Mouse (Mus musculus) heart, embryonic 10.5 days (tissue): ENCODE results near the gene Rcan1. TPM values are rescaled to one million over a fixed set of nuclear protein-coding genes. Genes with fewer than 3 reads are reported as not detected.
"Not testable (repeated sequence)": the region's sequence is repeated elsewhere in the genome, so short reads cannot be mapped to it uniquely, and the experiment has no call there.

ENCODE experiments used
- DNase-seq: peaks from one replicate; pipeline ENCODE4 v3.0.0-alpha.2; 2017; ENCODE audit warnings: low spot score
- H3K27ac ChIP-seq: fragments of 300-500 bp; sonication (generic); 2 replicates; pipeline ENCODE4 v1.5.1; 2016; ENCODE audit warnings: mild to moderate bottlenecking
- H3K27me3 ChIP-seq: fragments of 300-500 bp; sonication (generic); 2 replicates; pipeline ENCODE4 v1.6.1; 2016; ENCODE audit warnings: mild to moderate bottlenecking; ENCODE audit not compliant: poor library complexity, insufficient read depth, severe bottlenecking
- H3K36me3 ChIP-seq: fragments of 300-500 bp; sonication (generic); 2 replicates; pipeline ENCODE4 v1.6.1; 2016; ENCODE audit warnings: mild to moderate bottlenecking, moderate library complexity
- H3K4me1 ChIP-seq: fragments of 300-500 bp; sonication (generic); 2 replicates; pipeline ENCODE4 v1.6.1; 2016; ENCODE audit warnings: mild to moderate bottlenecking
- H3K4me3 ChIP-seq: fragments of 300-500 bp; sonication (generic); 2 replicates; pipeline ENCODE4 v1.5.1; 2016; ENCODE audit warnings: mild to moderate bottlenecking, moderate library complexity
- H3K9me3 ChIP-seq: fragments of 300-500 bp; sonication (generic); 2 replicates; pipeline ENCODE4 v1.6.1; 2016; ENCODE audit warnings: mild to moderate bottlenecking, moderate library complexity
- WGBS: fragments of 180-500 bp; shearing (Covaris S2); methylation state at CpG from one replicate; pipeline ENCODE4 v1.1.7; 2016; 5-methylcytosine and 5-hydroxymethylcytosine counted together
- polyA plus RNA-seq: library from polyadenylated mRNA; unstranded; fragments of >200 nt; fragmentation: Nextera tagmentation; extraction: Ambion mirVana; gene quantifications from 2 replicates; pipeline ENCODE4 v1.2.1, GENCODE M21; 2016

The Rcan1 gene
- polyA plus RNA-seq, 1 experiment from 2014 or later, result 78.8 TPM

DNA sequence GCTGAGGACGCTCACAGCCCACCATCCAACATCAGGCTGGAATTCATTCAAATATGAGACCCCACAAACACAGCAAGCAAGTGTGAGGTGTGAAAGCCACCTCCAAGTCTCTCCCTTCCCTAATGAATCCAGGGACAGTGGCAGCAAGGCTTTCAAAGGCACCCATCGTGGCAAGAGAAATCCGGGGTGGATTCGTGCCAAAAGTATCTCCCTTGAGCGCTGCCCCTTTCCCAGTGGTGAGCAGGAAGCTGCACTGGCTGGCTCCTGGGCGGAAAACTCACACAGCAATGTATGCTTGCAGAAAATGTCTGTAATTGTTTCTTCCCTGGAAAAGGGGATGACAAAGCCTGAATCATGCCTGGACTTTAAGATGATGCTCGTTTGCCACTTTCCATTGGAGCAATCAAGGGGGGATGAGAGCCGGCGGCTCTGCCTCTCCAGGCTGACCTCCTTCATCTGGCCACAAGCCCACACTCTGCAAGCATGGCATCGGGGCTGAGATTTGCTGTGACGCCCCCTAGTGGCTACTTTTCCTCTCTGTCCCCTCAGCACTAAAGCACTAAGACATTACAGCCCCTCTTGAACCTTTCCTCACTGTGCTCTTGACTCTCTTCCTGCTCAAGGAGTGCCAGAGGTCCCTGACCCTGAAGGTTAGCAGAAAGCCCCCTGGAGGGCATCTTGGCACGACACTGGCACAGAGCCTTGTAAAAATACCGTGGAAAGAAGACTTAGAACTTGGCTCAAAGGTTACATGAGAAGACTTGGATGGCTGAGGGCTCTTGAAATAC lies 49.3 kb downstream of the Rcan1 start:
- Histone ChIP-seq H3K9me3 (no peaks in the 10 kb centered on the region), H3K4me1 (peaks cover 61% of the 10 kb centered on the region), H3K36me3 (no peaks in the 10 kb centered on the region), H3K4me3 (no peak overlapping the region), H3K27me3 (no peaks in the 10 kb centered on the region), H3K27ac (peak overlapping the region; percentile 60)
- WGBS, result 69% methylated on average over 13 of the region's 13 CpGs
- no peak for DNase-seq

DNA sequence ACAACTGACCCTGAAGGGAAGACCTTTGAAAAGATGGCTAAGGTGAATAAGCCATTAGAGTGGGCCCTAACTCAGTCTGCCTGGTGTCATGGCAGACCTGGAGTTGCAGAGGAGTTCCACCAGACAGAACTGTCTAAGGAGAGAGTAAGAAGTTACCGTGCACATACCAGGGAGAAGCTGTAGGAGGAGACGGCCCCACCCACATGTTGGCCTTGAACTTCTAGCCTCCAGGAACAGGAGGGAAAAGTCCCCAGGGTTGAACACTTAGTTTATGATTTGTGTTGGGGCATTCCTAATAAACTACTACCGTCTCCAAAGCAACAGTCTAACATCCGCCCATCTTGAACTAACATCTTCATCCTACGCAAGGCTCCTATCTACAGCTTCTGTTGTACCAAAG lies 50.0 kb downstream of the Rcan1 start:
- Histone ChIP-seq H3K27ac (peak overlapping the region; percentile 60), H3K4me3 (no peak overlapping the region), H3K27me3 (no peaks in the 10 kb centered on the region), H3K36me3 (no peaks in the 10 kb centered on the region), H3K4me1 (peaks cover 61% of the 10 kb centered on the region), H3K9me3 (no peaks in the 10 kb centered on the region)
- DNase-seq, result no peak
- 90% methylated on average over 5 of the region's 5 CpGs for WGBS

DNA sequence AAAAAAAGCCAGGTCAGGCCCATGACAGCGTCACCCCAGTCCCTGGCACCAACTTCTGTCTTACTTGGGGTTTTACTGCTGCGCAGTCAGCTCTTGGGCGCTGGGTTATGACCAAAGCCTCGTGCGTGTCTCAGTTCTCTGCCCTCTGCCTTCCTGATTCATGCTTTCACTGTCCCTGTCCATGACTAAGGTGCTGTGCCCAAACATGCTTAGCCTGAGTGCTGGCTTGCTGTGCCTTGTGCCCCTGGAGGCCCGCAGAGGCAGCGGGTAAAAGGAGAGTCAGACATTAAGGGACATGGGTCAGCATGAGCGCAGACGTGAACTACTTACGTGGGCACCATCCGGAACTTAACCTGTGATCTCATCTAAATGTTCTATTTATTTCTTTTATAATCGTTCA lies 51.6 kb downstream of the Rcan1 start:
- DNase-seq, result no peak
- WGBS, result 93% methylated on average over 12 of the region's 12 CpGs

DNA sequence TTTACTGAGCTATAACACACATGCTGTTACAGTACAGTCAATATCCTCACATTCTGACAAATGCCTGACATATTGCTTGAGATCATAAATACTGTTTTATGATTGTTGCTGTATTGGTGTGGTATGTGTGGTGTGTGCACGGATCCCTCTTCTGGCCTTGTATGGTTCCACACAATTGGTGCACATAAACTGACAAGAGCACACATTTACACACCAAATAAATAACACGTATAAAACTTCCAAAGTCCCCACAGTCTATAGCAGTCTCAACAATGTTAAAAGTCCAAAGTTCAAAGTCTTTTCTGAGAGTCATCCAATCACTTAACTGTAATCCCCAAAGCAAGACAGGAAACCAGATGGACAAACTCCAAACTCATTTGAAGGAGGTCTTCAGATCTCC lies 53.4 kb downstream of the Rcan1 start:
- no peak overlapping the region for H3K27ac ChIP-seq
- DNase-seq, result no peak
- no peaks in the 10 kb centered on the region for H3K36me3 ChIP-seq
- H3K27me3 ChIP-seq, result no peaks in the 10 kb centered on the region
- H3K9me3 ChIP-seq, result no peaks in the 10 kb centered on the region
- H3K4me1 ChIP-seq, result peaks cover 52% of the 10 kb centered on the region
- WGBS, result 92% methylated on average over 2 of the region's 2 CpGs
- no peak overlapping the region for H3K4me3 ChIP-seq

More for the DNA sequence above, 51.6 kb downstream of the Rcan1 start:
- H3K9me3 ChIP-seq, result no peaks in the 10 kb centered on the region
- H3K4me1 ChIP-seq, result peaks cover 56% of the 10 kb centered on the region
- H3K27me3 ChIP-seq, result no peaks in the 10 kb centered on the region
- no peak overlapping the region for H3K27ac ChIP-seq
- H3K36me3 ChIP-seq, result no peaks in the 10 kb centered on the region
- no peak overlapping the region for H3K4me3 ChIP-seq

DNA sequence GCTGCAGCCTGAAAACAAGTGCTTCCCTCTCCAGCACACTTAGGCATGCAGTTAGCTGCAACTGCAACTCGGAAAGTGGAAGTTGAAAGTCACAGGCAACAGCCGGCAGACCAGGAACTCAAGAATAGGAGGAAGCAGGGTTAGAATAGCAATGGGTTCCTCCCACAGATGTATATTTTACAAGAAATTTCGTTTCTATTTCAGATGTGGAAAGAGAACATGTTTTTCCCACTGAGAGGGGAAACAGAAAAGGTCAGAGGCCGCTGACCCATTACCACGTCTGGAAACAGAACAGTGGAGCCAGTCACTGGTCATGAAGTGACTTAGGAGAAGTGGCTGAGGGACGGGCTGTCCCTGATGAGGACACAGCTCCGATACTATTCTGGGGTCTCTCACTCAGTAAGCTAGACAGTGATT lies 55.0 kb downstream of the Rcan1 start:
- H3K27me3 ChIP-seq, result no peaks in the 10 kb centered on the region
- whole genome bisulfite sequencing, result 17% methylated on average over 7 of the region's 7 CpGs
- no peak for DNase-seq
- no peaks in the 10 kb centered on the region for H3K9me3 ChIP-seq
- no peak overlapping the region for H3K4me3 ChIP-seq
- peak overlapping the region; percentile 72 for H3K27ac ChIP-seq
- peaks cover 54% of the 10 kb centered on the region for H3K4me1 ChIP-seq
- H3K36me3 ChIP-seq, result no peaks in the 10 kb centered on the region

DNA sequence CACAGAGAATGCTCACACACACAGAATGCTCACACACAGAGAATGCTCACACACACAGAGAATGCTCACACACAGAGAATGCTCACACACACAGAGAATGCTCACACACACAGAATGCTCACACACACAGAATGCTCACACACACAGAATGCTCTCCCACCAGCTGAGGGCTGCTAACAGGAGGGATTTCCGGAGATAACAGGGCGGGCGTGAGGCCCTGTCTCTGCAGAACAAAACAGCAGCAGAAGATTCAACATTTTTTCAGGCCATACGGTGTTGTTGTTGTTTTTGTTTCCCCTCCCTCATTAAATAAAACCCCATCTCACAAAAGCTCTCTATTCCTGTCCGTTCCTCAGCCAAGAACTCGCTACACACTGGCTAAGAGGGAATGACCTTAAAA lies 55.6 kb downstream of the Rcan1 start:
- WGBS, result 22% methylated on average over 6 of the region's 6 CpGs
- H3K9me3 ChIP-seq, DNase-seq, H3K27me3 ChIP-seq, H3K36me3 ChIP-seq, H3K4me3 ChIP-seq: not testable (repeated sequence)
- peak overlapping the region; percentile 72 for H3K27ac ChIP-seq
- peaks cover 52% of the 10 kb centered on the region for H3K4me1 ChIP-seq

DNA sequence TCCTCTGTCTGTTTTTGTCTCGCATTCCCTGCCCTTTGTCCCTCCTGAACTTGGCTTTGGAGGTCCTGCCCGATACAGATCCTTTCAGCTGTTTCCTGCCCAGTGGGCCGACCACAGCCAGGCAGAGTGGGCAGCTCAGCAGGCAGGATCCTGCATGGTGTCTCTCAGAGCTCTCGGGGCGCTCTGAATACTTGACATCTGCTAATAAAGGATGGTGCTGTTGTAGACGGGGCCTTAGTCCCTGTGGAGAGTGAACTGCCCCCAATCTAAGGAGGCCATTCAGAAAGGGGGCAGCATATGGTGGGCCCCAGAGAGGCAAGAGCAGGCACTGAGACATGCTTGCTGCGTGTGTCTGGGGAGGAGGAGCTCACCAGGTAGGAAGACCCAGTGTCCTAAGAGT lies 57.8 kb downstream of the Rcan1 start:
- Histone ChIP-seq H3K4me3 (no peak overlapping the region), H3K27me3 (no peaks in the 10 kb centered on the region), H3K9me3 (no peaks in the 10 kb centered on the region), H3K36me3 (no peaks in the 10 kb centered on the region), H3K27ac (peak overlapping the region; percentile 86), H3K4me1 (peaks cover 57% of the 10 kb centered on the region)
- 32% methylated on average over 7 of the region's 7 CpGs for WGBS
- DNase-seq, result no peak

DNA sequence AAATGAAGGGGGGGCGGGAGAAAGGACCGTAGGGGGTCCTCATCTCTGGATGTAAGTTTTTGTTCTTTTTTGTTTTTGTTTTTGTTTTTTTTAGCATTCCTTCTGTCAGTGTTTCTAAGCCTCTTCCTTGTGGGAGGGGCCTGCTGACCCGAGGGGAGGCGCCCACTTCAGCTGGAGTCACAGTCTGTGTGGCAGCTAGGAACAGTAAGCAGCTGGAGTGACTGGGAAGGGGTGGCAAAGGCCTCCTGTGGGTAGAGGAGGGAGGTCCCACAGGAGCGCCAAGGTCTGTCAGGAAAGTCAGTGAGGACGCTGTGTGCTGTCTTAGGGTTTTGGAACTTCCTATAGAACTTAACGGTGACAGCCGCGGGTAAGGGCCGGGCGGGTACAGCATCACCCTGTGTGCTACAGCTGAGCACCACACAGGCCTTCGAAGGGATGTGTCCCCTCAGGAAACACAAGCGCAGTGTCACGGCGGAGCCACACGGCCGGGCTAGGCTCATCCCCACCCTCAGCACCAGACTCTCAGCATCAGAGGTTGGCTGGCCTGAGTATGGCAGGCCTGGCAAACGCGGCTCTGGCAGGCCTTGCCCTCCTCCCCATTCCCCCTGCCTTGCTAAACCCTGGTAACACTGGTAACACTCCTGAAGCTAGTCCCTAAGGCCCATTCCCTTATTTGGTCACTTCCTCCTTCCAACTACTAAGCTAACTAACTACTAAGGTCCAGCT lies 58.5 kb downstream of the Rcan1 start:
- H3K9me3 ChIP-seq, result no peaks in the 10 kb centered on the region
- H3K27ac ChIP-seq, result peak overlapping the region; percentile 86
- no peak for DNase-seq
- H3K27me3 ChIP-seq, result no peaks in the 10 kb centered on the region
- peaks cover 62% of the 10 kb centered on the region for H3K4me1 ChIP-seq
- H3K36me3 ChIP-seq, result no peaks in the 10 kb centered on the region
- WGBS, result 65% methylated on average over 19 of the region's 19 CpGs
- no peak overlapping the region for H3K4me3 ChIP-seq

DNA sequence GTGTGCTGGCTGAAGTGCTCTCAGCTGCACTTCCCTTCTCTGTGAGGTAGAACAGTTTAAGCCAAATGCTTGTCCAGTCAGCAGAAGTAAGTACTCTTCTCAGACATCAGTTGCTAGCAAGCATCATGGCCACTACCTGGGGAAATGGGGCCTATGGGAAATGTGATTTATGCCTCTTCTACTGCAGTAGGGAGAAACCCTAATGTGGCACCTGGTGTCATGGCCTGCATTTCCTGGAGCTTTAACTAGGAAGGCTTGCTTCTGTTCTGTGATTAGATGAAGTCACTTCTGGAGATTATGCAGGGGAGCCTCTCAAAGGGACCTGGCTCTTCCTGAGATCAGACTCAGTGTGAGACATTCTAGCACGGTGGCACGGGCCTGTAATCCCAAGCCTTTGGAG lies 60.3 kb downstream of the Rcan1 start:
- H3K9me3 ChIP-seq, result no peaks in the 10 kb centered on the region
- no peaks in the 10 kb centered on the region for H3K27me3 ChIP-seq
- no peaks in the 10 kb centered on the region for H3K36me3 ChIP-seq
- no peak for DNase-seq
- 62% methylated on average over 2 of the region's 2 CpGs for WGBS
- peak overlapping the region; percentile 69; the same call in 1 of the 2 replicates for H3K27ac ChIP-seq
- H3K4me3 ChIP-seq, result no peak overlapping the region
- peaks cover 53% of the 10 kb centered on the region for H3K4me1 ChIP-seq

DNA sequence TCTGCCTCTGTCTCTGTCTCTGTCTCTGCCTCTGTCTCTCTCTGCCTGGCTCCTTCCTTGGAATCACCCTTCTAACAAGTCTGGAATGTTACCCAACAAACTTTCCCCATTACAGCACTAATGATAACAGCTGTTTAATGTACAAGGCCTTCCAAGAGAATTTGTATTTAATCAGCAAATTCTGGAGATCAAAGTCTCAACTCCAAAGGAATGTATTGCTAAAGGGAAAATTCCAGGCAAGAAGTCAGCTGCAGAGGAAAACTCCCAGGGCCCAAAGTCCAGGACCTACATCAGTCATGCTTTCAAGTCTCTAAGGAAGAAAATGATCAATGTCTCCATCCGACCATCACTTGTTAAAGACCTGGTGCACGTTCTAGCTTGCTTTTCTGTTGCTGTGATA lies 62.8 kb downstream of the Rcan1 start:
- H3K9me3 ChIP-seq, result no peaks in the 10 kb centered on the region
- no peaks in the 10 kb centered on the region for H3K27me3 ChIP-seq
- 69% methylated on average over 2 of the region's 2 CpGs for WGBS
- H3K27ac ChIP-seq, result peak overlapping the region; percentile 49; the same call in 1 of the 2 replicates
- peaks cover 64% of the 10 kb centered on the region for H3K4me1 ChIP-seq
- DNase-seq, result no peak
- no peaks in the 10 kb centered on the region for H3K36me3 ChIP-seq
- H3K4me3 ChIP-seq, result no peak overlapping the region

DNA sequence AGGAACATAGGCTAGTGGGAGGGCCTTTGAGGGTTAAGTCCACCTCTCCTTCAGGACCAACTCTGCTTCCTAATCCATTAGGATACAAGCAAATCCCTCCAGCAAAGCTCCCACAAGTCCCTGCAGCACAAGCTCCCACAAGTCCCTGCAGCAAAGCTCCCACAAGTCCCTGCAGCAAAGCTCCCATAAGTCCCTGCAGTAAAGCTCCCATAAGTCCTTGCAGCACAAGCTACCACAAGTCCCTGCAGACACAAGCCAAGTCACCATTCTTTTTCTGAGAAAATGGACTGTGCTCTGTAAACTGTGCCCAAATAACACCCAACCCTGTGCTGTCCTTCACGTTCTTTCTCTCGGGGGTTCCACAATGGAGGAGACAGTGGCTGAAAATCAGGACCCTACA lies 66.5 kb downstream of the Rcan1 start:
- no peaks in the 10 kb centered on the region for H3K36me3 ChIP-seq
- no peaks in the 10 kb centered on the region for H3K9me3 ChIP-seq
- peak overlapping the region; percentile 13; the same call in 1 of the 2 replicates for H3K27ac ChIP-seq
- no peaks in the 10 kb centered on the region for H3K27me3 ChIP-seq
- no peak overlapping the region for H3K4me3 ChIP-seq
- peaks cover 66% of the 10 kb centered on the region for H3K4me1 ChIP-seq
- WGBS, result 87% methylated on average over 2 of the region's 2 CpGs
- DNase-seq, result no peak

DNA sequence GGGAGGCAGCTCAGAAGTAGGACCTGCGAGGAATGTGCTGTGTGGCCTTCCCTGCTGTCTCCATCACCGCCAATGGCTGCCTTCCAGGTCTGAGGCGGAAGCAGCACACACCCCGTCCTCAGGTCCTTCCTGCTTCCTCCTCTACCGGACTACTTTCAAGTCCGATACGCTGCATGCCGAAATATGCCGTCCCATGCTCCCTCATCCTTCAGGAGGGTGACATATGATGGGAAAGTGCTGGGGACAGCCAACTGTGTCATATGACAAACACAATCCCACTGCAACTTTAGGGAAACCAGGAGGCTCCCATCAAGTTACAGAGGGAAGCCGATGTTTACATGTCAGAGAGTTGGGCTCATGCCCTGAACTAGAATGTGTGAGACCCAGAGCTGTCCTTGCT lies 67.6 kb downstream of the Rcan1 start:
- H3K9me3 ChIP-seq, result no peaks in the 10 kb centered on the region
- H3K27me3 ChIP-seq, result no peaks in the 10 kb centered on the region
- no peak for DNase-seq
- peaks cover 75% of the 10 kb centered on the region for H3K4me1 ChIP-seq
- peak overlapping the region; percentile 95 for H3K27ac ChIP-seq
- no peaks in the 10 kb centered on the region for H3K36me3 ChIP-seq
- WGBS, result 72% methylated on average over 10 of the region's 10 CpGs
- no peak overlapping the region for H3K4me3 ChIP-seq

DNA sequence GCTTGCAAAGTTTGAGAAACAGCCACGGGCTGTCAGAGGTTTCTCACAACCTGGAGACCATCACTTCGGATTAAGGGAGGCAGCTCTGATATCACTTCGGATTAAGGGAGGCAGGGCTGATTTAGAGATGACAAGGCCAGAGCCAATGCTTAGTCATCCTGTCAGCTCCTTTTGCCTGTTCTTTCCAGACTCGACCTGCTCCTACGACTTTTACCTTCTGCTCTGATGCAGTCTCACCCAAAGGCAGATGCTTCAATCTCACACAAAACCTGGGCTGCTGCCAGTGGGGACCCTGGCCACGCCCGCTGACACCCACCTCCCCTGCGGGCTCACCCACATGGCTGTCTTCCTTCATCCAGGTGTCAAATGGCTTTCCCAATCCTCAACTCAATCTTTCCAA lies 68.5 kb downstream of the Rcan1 start:
- H3K9me3 ChIP-seq, result no peaks in the 10 kb centered on the region
- H3K27me3 ChIP-seq, result no peaks in the 10 kb centered on the region
- H3K4me3 ChIP-seq, result no peak overlapping the region
- 31% methylated on average over 8 of the region's 8 CpGs for WGBS
- peaks cover 1% of the 10 kb centered on the region; the same call in 1 of the 2 replicates for H3K36me3 ChIP-seq
- peak overlapping the region; percentile 95 for H3K27ac ChIP-seq
- no peak for DNase-seq
- peaks cover 77% of the 10 kb centered on the region for H3K4me1 ChIP-seq
